Mouse (Mus musculus): ENCODE data around the gene Ctf2. TPM values are rescaled to one million over a fixed set of nuclear protein-coding genes. Genes with fewer than 3 reads are reported as not detected.
"Not testable (repeated sequence)": the region's sequence is repeated elsewhere in the genome, so short reads cannot be mapped to it uniquely, and the experiment has no call there.

Ctf2 gene
- total and polyA plus RNA-seq, 3 experiments = 0.36 TPM; not detected in 2

GRCm38 (mm10) chr7:127698986-127699385 is 33.0 kb downstream of the Ctf2 start:
- dilution Hi-C loops (cut with MboI; ENCODE audit: extremely low pct_ligation_motif_present, extremely low pct_unique_long_range_greater_than_20kb, low sequenced_read_pairs) = no loop called here
- in situ Hi-C loops (cut with MboI; ENCODE audit: low pct_ligation_motif_present, low pct_unique_long_range_greater_than_20kb, low sequenced_read_pairs) = no loop called here
- H3K27ac ChIP-seq (ENCODE audit: insufficient read depth, low read depth) = no peak overlapping the region
- H3K9me3 ChIP-seq (replicated peaks; ENCODE audit: low read length) = no peaks in the 10 kb centered on the region
- no peak overlapping the region for H3K4me3 ChIP-seq (replicated peaks in 1 of 3; ENCODE audit: low read depth in 2 of 3, low read length in 2 of 3, poor library complexity in 1 of 3)
- DNase-seq (ENCODE audit: extremely low read depth) = no peak
- no peaks in the 10 kb centered on the region for H3K79me2 ChIP-seq (replicated peaks; ENCODE audit: control insufficient read depth, extremely low read depth, insufficient read depth, poor library complexity, severe bottlenecking)
- no peak overlapping the region for H3K9ac ChIP-seq (ENCODE audit: insufficient read depth, low read depth)
- TF ChIP-seq ZNF384 (IDR thresholded peaks at IDR 0.05; ENCODE audit: low read depth, low read length) (no peak), JUND (conservative IDR thresholded peaks at IDR 0.05; ENCODE audit: low read depth, low read length) (no peak), NELFE (IDR thresholded peaks at IDR 0.05; ENCODE audit: low read depth, low read length) (no peak), SIN3A (IDR thresholded peaks at IDR 0.05; ENCODE audit: low read length) (no peak), SMC3 (IDR thresholded peaks at IDR 0.05; ENCODE audit: low read depth, low read length) (no peak), POLR2A (IDR thresholded peaks at IDR 0.05; ENCODE audit: low read depth, low read length) (no peak), ZKSCAN1 (IDR thresholded peaks at IDR 0.05; ENCODE audit: borderline replicate concordance, low read depth, low read length) (no peak), MAFK (IDR thresholded peaks at IDR 0.05; ENCODE audit: insufficient replicate concordance, low read length) (no peak), ZC3H11A (IDR thresholded peaks at IDR 0.05; ENCODE audit: low read depth, low read length) (no peak)
- peaks cover 3 to 42% of the 10 kb centered on the region in 2 experiments for H3K36me3 ChIP-seq (replicated peaks in 1 of 2; ENCODE audit: control insufficient read depth in 1 of 2, insufficient read depth in 1 of 2, low read length in 1 of 2)
- peaks cover 0 to 16% of the 10 kb centered on the region in 2 experiments; a peak in 2 of 4 replicates for H3K4me1 ChIP-seq (ENCODE audit: control insufficient read depth in 1 of 2, insufficient read depth in 2 of 2)
- H3K4me2 ChIP-seq (ENCODE audit: insufficient read depth, low read depth, poor library complexity, severe bottlenecking) = no peak overlapping the region
- no peaks in the 10 kb centered on the region for H3K27me3 ChIP-seq (replicated peaks)

- H3K9ac ChIP-seq (ENCODE audit: insufficient read depth, low read depth); in situ Hi-C loops (cut with MboI; ENCODE audit: low pct_ligation_motif_present, low pct_unique_long_range_greater_than_20kb, low sequenced_read_pairs): not testable (repeated sequence)
Observed at GRCm38 (mm10) chr7:127693730-127694129, 38.2 kb downstream of the Ctf2 start.

GRCm38 (mm10) chr7:127693290-127693689 is 38.7 kb downstream of the Ctf2 start:
- no peak overlapping the region for H3K4me3 ChIP-seq (replicated peaks in 1 of 3; ENCODE audit: low read depth in 2 of 3, low read length in 2 of 3, poor library complexity in 1 of 3)
- dilution Hi-C loops (cut with MboI; ENCODE audit: extremely low pct_ligation_motif_present, extremely low pct_unique_long_range_greater_than_20kb, low sequenced_read_pairs) = no loop called here
- in situ Hi-C loops (cut with MboI; ENCODE audit: low pct_ligation_motif_present, low pct_unique_long_range_greater_than_20kb, low sequenced_read_pairs) = no loop called here

More at GRCm38 (mm10) chr7:127693730-127694129, 38.2 kb downstream of the Ctf2 start:
- dilution Hi-C loops (cut with MboI; ENCODE audit: extremely low pct_ligation_motif_present, extremely low pct_unique_long_range_greater_than_20kb, low sequenced_read_pairs); H3K4me2 ChIP-seq (ENCODE audit: insufficient read depth, low read depth, poor library complexity, severe bottlenecking); H3K4me3 ChIP-seq (replicated peaks in 1 of 3; ENCODE audit: low read depth in 2 of 3, low read length in 2 of 3, poor library complexity in 1 of 3); H3K79me2 ChIP-seq (replicated peaks; ENCODE audit: control insufficient read depth, extremely low read depth, insufficient read depth, poor library complexity, severe bottlenecking); H3K27ac ChIP-seq (ENCODE audit: insufficient read depth, low read depth); H3K9me3 ChIP-seq (replicated peaks; ENCODE audit: low read length); H3K27me3 ChIP-seq (replicated peaks); DNase-seq (ENCODE audit: extremely low read depth); H3K4me1 ChIP-seq (ENCODE audit: control insufficient read depth in 1 of 2, insufficient read depth in 2 of 2): not testable (repeated sequence)
- peaks cover 0 to 18% of the 10 kb centered on the region in 2 experiments for H3K36me3 ChIP-seq (replicated peaks in 1 of 2; ENCODE audit: control insufficient read depth in 1 of 2, insufficient read depth in 1 of 2, low read length in 1 of 2)

More at GRCm38 (mm10) chr7:127693290-127693689, 38.7 kb downstream of the Ctf2 start:
- no peak overlapping the region for H3K9ac ChIP-seq (ENCODE audit: insufficient read depth, low read depth)
- no peak for DNase-seq (ENCODE audit: extremely low read depth)
- no peaks in the 10 kb centered on the region for H3K9me3 ChIP-seq (replicated peaks; ENCODE audit: low read length)
- no peak overlapping the region for H3K4me2 ChIP-seq (ENCODE audit: insufficient read depth, low read depth, poor library complexity, severe bottlenecking)
- no peak for TF ChIP-seq RCOR1 (conservative IDR thresholded peaks at IDR 0.05; ENCODE audit: low read depth, low read length)
- no peak for TF ChIP-seq ZKSCAN1 (IDR thresholded peaks at IDR 0.05; ENCODE audit: borderline replicate concordance, low read depth, low read length)
- TF ChIP-seq EP300 (IDR thresholded peaks at IDR 0.05; ENCODE audit: low read length) = no peak
- TF ChIP-seq MEF2A (IDR thresholded peaks at IDR 0.05; ENCODE audit: borderline replicate concordance, low read depth, low read length) = no peak
- TF ChIP-seq UBTF (IDR thresholded peaks at IDR 0.05; ENCODE audit: low read depth, low read length) = no peak
- no peaks in the 10 kb centered on the region for H3K27me3 ChIP-seq (replicated peaks)
- peaks cover 0 to 18% of the 10 kb centered on the region in 2 experiments for H3K36me3 ChIP-seq (replicated peaks in 1 of 2; ENCODE audit: control insufficient read depth in 1 of 2, insufficient read depth in 1 of 2, low read length in 1 of 2)
- H3K79me2 ChIP-seq (replicated peaks; ENCODE audit: control insufficient read depth, extremely low read depth, insufficient read depth, poor library complexity, severe bottlenecking) = no peaks in the 10 kb centered on the region
- H3K27ac ChIP-seq (ENCODE audit: insufficient read depth, low read depth) = no peak overlapping the region
- H3K4me1 ChIP-seq (ENCODE audit: control insufficient read depth in 1 of 2, insufficient read depth in 2 of 2) = no peaks in the 10 kb centered on the region

Data from CH12.LX (cell line).